Mouse (Mus musculus): ENCODE data around the gene Oas1h.
"Not testable (repeated sequence)": the region's sequence is repeated elsewhere in the genome, so short reads cannot be mapped to it uniquely, and the experiment has no call there.

Oas1h gene

GRCm38 (mm10) chr5:120861121-120861520 lies at the start of gene Oas1h:
Oas1h (plus strand) TSS chr5:120861421.
- DNase-seq (ENCODE audit: low read depth, low spot score) = no peak

DNA sequence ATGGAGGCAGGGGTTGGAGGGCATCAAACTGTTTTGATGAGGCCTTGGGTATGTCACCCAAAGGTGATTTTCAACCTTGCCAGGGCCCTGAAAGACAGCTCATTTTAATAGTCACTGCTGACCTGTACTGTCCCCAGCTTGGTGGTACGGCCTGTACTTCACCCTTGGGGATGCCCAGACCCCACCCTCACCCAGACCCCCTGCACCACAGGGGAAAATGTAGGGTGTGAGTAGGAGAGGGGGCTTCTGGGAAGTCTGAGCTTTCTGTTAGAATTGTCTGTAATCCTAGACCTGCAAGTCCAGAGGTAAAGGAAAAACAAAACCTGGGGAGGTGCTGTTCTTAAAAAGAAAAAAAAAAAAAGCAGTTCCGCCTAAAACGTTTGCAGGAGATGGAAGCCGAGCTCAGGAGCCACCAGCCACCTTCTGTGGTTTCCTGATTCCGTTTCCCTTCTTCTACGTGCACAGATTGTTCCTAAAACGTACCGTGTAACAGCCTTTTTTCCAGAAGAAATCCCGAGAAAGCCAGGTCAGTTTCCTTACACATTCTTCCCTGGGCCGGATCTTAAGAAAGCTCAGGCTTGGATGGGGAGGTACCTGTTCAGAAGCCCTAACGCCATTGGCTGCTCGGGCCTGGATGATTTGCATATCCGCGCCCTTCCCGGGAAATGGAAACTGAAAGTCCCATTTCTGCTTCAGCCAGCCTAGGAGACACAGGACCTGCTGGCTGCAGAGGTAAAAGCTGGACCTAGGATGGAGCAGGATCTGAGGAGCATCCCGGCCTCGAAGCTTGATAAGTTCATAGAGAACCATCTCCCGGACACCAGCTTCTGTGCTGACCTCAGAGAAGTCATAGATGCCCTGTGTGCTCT lies 49.0 kb upstream of the Oas1h start, which contains the start of gene Oas1c:
Oas1c (minus strand) TSS at position 564 of the 869 bp plus-strand sequence.
- DNase-seq (ENCODE audit: low read depth, low spot score) = peak; percentile 89

GRCm38 (mm10) chr5:120813023-120813422 lies 48.2 kb upstream of the Oas1h start:
- peak; percentile 21 for DNase-seq (ENCODE audit: low read depth, low spot score)

DNA sequence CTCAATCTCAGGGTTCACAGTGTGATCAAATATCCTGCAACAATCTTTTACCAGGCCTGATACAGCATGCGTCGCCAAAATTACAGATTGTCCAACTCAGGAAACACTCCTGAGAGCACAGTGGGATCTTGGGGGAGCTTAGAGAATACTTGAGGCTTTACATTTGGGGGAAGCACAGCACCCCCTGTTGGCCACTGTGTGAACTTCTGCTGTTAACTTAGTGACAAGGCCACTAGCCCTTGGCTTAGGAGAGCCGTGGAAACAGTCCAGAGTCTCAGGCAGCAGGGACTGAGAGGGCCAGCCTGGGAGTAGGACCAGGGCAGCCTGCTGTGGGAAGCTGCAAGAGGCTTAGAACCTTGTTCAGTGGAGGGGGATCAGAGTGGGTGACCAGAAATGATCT lies 45.3 kb upstream of the Oas1h start:
- peak; percentile 67 for DNase-seq (ENCODE audit: low read depth, low spot score)

GRCm38 (mm10) chr5:120818999-120819398 lies 42.2 kb upstream of the Oas1h start:
- no peak for DNase-seq (ENCODE audit: low read depth, low spot score)

DNA sequence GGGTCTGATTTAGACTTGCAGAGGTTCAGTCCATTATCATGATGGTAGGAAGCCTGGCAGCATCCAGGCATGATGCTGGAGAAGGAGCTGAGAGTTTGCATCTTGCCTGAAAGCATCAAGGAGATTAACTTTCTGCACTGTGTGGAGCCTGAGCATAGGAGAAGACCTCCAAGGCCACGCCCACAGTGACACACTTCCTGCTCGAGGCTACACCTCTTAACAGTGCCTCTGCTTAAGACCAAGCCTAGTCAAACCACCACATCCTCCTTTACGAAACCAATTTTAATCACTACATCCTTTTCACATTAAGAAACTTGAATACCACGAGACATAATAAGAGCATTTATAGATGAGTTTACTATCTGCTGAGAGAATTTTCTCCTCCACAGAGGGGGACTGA lies 30.2 kb upstream of the Oas1h start:
- DNase-seq (ENCODE audit: low read depth, low spot score) = peak; percentile 45

GRCm38 (mm10) chr5:120833335-120834280 lies 27.6 kb upstream of the Oas1h start:
- DNase-seq (ENCODE audit: low read depth, low spot score) = no peak

GRCm38 (mm10) chr5:120836731-120837585 lies 24.3 kb upstream of the Oas1h start:
- DNase-seq (ENCODE audit: low read depth, low spot score) = peak; percentile 69

DNA sequence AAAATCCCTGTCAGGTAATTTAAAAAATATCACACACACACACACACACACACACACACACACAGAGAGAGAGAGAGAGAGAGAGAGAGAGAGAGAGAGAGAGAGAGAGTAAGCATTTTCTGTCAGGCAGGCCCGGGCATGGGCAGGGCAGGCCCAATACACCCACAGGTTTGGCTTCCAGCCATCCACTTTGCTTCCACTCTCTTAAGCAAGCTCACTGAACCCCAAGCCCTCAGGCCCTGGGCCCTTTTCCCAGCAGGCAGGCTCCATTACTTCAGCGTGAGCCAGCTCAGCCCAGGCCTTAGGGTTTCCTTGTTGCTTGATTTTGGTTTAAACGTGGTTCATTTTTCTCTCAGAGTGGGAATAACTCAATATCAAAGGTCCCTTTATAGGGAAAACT lies 16.5 kb upstream of the Oas1h start:
- DNase-seq (ENCODE audit: low read depth, low spot score) = no peak

- DNase-seq (ENCODE audit: low read depth, low spot score) = no peak
Observed at GRCm38 (mm10) chr5:120847067-120847466, 14.2 kb upstream of the Oas1h start, which contains the start of gene Oas1f. Oas1f (plus strand) TSS chr5:120847367.

GRCm38 (mm10) chr5:120849601-120850136 lies 11.6 kb upstream of the Oas1h start:
- DNase-seq (ENCODE audit: low read depth, low spot score) = peak; percentile 51

DNA sequence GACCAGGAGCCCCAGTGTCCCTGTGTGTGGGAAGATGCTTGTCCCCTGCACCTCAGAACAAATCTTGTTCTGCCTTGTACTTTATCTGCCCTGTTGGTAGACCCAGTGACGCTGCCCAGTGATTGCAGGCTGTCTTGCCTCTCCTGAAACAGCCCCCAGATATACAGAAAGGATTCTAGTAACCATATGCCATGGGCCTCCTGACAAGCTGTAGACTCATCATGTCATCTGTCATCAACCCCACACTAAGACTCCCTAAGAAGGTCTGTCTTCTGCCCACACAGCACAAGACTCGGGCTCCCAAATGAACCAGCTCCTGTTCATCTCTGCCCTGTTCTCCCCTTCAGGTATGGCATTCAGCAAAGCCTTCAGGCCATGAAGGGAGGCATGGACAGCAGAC lies 2.0 kb upstream of the Oas1h start:
- DNase-seq (ENCODE audit: low read depth, low spot score) = no peak

- peak; percentile 67 for DNase-seq (ENCODE audit: low read depth, low spot score)
Observed at GRCm38 (mm10) chr5:120865336-120865860, 4.2 kb downstream of the Oas1h start.

DNA sequence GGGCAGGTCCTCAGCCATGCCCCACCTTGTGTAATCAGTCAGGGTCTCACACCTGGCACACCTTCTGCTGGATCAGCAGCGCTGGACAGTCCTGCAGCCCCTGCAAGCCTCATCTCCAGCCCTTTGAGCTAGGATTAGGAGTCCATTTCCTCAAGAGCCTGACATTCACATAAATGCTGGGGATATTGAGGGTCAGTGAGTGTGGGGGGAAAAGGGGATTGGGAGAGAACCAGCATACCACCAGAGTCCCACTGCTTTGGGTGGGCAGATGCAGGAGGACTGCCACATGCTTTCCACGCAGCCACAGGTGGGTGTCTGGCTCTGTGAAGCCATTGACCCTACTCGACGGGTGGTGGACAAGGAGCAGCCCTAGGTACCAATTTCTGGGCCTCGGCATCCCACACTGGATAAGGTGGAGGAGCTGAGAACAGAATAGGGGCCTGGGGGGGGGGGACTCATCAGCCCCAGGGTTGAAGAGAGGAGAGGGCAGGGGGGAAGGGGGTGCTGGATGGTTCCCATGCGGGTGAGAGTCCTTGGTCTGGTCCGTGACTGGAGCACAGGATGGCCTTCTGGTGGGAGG lies 8.3 kb downstream of the Oas1h start:
- no peak for DNase-seq (ENCODE audit: low read depth, low spot score)

- no peak for DNase-seq (ENCODE audit: low read depth, low spot score)
Observed at GRCm38 (mm10) chr5:120870081-120870480, 8.9 kb downstream of the Oas1h start.

DNA sequence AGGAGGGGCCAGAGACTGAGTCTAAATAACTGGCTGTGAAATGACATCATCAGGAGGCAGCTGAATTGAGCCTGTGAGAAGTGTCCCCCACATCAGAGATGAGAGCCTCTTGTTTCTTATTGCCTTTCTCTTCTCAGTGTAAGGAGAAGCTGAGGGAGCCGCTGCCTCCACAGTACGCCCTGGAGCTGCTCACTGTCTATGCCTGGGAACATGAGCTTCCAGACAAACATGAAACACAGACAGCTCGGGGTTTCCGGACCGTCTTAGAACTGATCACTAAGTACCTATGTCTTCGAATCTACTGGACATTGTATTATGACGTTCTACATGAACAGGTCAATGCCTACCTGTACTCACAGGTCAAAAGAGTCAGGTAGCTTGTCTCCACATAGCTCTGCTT lies 9.6 kb downstream of the Oas1h start:
- DNase-seq (ENCODE audit: low read depth, low spot score) = no peak

- no peak for DNase-seq (ENCODE audit: low read depth, low spot score)
Observed at GRCm38 (mm10) chr5:120871469-120871868, 10.2 kb downstream of the Oas1h start.

DNA sequence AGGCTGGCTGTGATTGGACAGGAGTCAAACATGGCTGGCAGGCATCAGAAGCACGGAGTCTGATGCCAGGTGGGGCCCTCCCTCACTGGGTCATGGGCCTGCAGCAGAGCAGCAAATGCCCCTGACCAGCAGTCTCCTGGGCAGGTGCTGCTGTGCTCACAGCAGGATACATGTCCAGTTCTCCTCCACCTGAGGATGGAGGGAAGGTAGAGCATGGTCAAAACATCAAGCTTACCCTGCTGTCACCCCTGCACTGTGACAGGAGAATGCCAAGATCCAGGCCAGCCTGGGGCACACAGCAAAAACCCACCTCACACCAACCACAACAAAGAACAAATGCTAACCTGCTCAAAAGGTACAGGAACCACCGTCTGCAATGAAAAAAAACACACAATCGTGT lies 15.6 kb downstream of the Oas1h start:
- not testable (repeated sequence) for DNase-seq (ENCODE audit: low read depth, low spot score)

GRCm38 (mm10) chr5:120877407-120877806 lies 16.2 kb downstream of the Oas1h start:
- DNase-seq (ENCODE audit: low read depth, low spot score) = not testable (repeated sequence)

GRCm38 (mm10) chr5:120878803-120879202 lies 17.6 kb downstream of the Oas1h start:
- not testable (repeated sequence) for DNase-seq (ENCODE audit: low read depth, low spot score)
